Mouse (Mus musculus): ENCODE data around the gene Idua.

Idua gene

GRCm38 (mm10) chr5:108654444-108654990, 5.6 kb upstream of the Idua start:
- DNase-seq (ENCODE audit: low read depth, low spot score) = no peak

GRCm38 (mm10) chr5:108655381-108655780, 4.8 kb upstream of the Idua start:
- DNase-seq (ENCODE audit: low read depth, low spot score) = no peak

DNA sequence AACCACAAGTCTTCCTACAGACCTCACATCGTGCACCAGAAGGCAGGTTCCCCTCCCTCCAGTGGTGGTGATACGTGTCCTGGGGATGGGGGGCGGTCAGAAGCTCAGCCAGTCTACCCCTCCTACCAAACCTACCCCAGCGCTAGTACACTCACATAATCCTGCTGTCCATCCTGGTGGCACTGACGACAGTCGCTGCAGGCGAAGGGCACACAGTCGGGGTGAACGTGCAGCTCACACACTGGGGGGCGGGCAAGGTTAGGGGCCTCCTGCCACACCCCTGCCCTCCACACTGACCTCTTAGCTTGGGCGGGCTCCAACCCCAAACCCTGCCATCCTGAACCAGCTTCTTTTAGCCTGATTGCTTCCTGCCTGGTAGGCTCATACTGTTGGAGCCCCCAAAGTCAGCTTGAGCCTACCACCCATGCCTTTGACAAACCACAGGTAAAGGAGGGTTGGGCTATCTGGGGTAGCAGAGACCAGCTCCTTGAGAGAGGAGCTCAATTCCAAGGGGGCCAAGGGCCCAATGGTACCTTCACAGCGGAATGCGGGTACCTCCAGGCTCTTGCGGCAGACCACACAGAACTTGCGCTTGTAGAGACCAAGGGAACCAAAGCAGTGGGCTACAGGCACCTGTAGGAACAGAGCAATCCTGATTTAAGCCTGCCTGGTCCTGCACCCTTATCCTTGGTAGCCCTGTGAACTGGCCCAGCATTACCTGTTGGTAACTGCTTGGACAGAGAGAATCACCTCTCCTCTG, 4.1 kb upstream of the Idua start:
- no peak for DNase-seq (ENCODE audit: low read depth, low spot score)

DNA sequence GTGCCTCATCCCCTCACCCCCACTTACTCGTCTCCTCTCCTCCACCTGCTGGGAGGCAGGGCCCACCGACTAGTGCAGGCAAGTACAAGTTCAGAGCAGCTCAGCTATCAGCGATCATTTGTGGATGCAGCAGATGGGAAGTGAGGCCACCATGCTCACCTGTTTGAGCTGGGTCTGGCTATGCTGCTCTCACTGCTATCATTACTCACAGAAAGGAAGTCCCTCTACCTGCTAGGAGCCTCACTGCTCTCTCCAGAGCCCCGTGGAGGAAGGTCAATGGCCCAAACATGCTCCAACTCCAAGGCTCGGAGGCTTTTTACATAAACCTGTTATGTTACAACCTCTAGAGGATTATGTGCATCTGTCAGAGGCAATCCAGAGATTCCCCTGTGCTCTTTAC, 2.7 kb upstream of the Idua start:
- no peak for DNase-seq (ENCODE audit: low read depth, low spot score)

DNA sequence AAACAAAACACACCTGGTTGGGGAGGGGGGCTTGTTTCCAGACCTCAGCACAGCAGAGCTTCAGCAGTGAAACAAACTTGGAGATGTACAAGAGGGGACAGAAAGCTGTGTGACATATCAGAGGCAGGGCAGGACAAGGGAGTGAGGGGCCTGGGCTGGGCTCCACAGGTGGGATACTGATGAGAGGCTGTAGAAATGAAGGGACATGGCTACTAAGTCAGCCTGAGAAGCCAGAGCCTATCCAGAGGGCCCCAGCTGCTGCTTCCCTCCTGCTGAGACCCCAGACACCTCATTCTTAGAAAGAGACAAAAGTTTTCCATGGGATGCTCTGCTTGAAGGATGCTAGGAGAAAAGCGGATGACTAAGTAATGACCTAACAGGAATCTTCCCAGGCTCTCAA, 1.5 kb upstream of the Idua start:
- DNase-seq (ENCODE audit: low read depth, low spot score) = no peak

DNA sequence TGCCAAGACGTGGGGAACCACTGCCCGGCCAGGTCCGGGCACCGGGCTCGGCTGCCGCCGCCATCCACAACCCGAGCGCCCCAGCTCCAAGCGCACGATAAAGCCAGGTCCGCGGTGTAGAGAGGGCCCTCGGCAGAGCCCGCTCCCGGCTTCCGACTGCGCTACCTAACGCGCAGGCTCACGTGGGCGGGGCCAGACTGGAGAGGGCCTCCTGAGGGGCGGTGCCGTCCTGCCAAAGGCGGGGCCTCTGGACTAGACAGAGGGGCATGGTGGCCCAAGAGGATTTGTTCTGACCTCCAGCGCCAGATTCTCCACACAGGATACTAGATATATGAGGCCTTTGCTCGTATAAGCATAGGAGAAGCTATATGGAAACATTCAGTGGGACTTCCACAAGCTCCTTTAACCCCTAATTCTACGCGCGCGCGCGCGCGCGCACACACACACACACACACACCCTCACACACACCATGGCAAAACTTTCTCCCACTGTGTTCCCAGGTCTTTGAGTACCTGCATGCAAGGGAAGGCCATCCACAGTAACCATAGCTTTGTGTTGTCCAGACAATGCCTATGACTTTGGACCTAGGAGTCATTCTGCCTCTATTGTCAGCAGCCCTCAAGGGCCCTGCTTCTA, 619 bp downstream of the Idua start:
- DNase-seq (ENCODE audit: low read depth, low spot score) = peak; percentile 93

GRCm38 (mm10) chr5:108662772-108663171, 2.6 kb downstream of the Idua start:
- no peak for DNase-seq (ENCODE audit: low read depth, low spot score)

- no peak for DNase-seq (ENCODE audit: low read depth, low spot score)
Measured at GRCm38 (mm10) chr5:108665066-108665465, 4.9 kb downstream of the Idua start.

DNA sequence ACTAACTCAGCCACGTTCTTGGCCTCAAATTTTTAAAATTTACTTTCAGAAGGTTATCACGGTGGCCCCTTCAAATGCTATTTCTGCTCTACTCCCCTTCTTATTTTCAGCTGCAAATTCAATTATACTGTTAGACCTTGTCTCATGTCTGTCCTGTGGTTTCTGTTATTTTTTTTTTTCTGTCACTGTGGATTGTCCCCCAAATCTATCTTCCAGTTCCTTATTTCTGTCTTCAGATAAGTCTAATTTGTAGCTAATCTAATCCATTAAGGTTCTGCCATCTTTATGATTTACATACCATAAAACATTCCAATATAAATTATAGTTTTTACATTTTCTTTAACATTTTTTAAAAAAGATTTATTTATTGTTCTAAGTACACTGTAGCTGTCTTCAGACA, 7.2 kb downstream of the Idua start:
- DNase-seq (ENCODE audit: low read depth, low spot score) = no peak

GRCm38 (mm10) chr5:108668387-108668932, 8.3 kb downstream of the Idua start:
- DNase-seq (ENCODE audit: low read depth, low spot score) = no peak

- DNase-seq (ENCODE audit: low read depth, low spot score) = peak; percentile 89
Measured at GRCm38 (mm10) chr5:108668977-108669936, 9.1 kb downstream of the Idua start, which contains the start of gene Dgkq. Gene Dgkq (minus strand): TSS chr5:108669672.

GRCm38 (mm10) chr5:108669986-108670385, 9.9 kb downstream of the Idua start:
- DNase-seq (ENCODE audit: low read depth, low spot score) = peak; percentile 47

DNA sequence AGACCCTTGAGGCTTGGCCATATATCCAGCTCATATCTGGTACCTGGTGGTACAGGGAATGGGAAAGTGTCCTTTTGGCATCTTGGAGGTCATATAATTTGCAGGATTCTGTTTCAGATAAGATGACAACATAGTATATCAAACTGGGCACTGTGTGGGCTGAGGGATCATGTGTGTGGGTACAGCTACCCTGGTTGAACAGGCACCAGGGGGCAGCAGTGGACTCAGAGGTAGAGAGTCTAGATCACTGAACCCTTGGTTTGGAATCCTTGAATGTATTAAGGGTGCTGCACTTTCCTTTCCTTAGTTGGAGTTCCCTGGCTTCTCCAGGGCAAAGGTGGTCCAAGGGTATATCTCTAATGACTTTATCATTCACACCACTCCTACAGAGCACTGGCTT, 10.7 kb downstream of the Idua start:
- peak; percentile 68 for DNase-seq (ENCODE audit: low read depth, low spot score)

GRCm38 (mm10) chr5:108671757-108672156, 11.6 kb downstream of the Idua start:
- no peak for DNase-seq (ENCODE audit: low read depth, low spot score)

GRCm38 (mm10) chr5:108674624-108675023, 14.5 kb downstream of the Idua start:
- DNase-seq (ENCODE audit: low read depth, low spot score) = no peak

- no peak for DNase-seq (ENCODE audit: low read depth, low spot score)
Measured at GRCm38 (mm10) chr5:108675251-108675816, 15.2 kb downstream of the Idua start, which contains the start of gene Slc26a1. Gene Slc26a1 (minus strand): TSS chr5:108675569.

- no peak for DNase-seq (ENCODE audit: low read depth, low spot score)
Measured at GRCm38 (mm10) chr5:108676772-108677498, 16.8 kb downstream of the Idua start.

DNA sequence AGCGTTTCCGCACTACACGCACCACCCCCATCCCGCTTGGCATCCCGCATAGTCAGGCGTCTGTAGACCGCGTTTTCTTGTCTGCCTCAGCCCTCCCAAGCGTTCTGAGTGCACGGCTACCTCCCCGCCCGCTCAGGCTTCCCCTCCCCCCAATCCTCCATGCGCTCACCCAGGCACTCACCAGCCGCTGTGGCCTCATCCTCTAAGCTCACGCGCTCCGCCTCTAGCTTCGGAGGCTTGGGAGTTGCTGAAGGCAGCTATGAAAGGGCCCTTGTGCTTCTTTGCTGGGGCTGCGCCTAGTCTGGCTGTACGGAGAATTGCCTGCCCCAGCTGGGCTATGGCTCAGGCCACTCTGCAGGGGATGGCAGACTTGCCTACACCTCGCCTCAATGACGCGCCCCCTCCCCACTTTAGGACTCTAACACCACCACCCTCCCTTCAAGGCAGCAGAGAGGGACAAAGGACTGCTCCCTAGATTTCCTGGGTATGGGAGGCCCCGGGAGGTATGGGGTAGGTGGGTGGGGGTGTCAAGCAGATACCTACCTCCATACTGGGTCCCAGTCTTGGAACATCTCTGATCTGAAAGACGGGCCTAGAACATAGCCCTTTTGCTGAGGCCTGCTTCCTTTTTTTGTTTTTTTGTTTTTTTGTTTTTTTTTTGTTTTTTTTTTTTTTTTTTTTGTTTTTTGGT, 17.6 kb downstream of the Idua start:
- no peak for DNase-seq (ENCODE audit: low read depth, low spot score)

GRCm38 (mm10) chr5:108678296-108678854, 18.2 kb downstream of the Idua start:
- no peak for DNase-seq (ENCODE audit: low read depth, low spot score)
